Mouse (Mus musculus) large intestine, adult 2 months (tissue): Measurements from ENCODE around the gene Tmem267. TPM values are rescaled to one million over a fixed set of nuclear protein-coding genes. Genes with fewer than 3 reads are reported as not detected.
"Not testable (repeated sequence)": the region's sequence is repeated elsewhere in the genome, so short reads cannot be mapped to it uniquely, and the experiment has no call there.

ENCODE experiments used
- DNase-seq: peaks from one replicate; pipeline ENCODE4 v3.0.0-alpha.2; 2012; ENCODE audit warnings: low read depth, low spot score
- WGBS: fragments of 180-500 bp; shearing (Covaris S2); methylation state at CpG from one replicate; pipeline ENCODE4 v1.1.7; 2018; 5-methylcytosine and 5-hydroxymethylcytosine counted together
- polyA plus RNA-seq: library from polyadenylated mRNA; depleted of rRNA; stranded (reverse); fragments of >200 nt; gene quantifications from 2 replicates; pipeline ENCODE4 v1.2.3, GENCODE M21; 2012

The Tmem267 gene
- polyA plus RNA-seq, 1 experiment = 6.8 TPM

- 94% methylated on average over 8 of the region's 9 CpGs for WGBS
- not testable (repeated sequence) for DNase-seq
Measured at GRCm38 (mm10) chr13:119604322-119604721, 116.5 kb downstream of the Tmem267 start.

- DNase-seq = no peak
Measured at GRCm38 (mm10) chr13:119618841-119619240, 131.0 kb downstream of the Tmem267 start.

GRCm38 (mm10) chr13:119619735-119620134, 131.9 kb downstream of the Tmem267 start:
- 19% methylated on average over 3 of the region's 3 CpGs for WGBS
- peak; percentile 82 for DNase-seq

More at GRCm38 (mm10) chr13:119618841-119619240, 131.0 kb downstream of the Tmem267 start:
- WGBS = 91% methylated on average over 3 of the region's 3 CpGs

- 27% methylated on average over 6 of the region's 6 CpGs for WGBS
- DNase-seq = no peak
Measured at GRCm38 (mm10) chr13:119623634-119624033, 135.8 kb downstream of the Tmem267 start, which contains the start of gene Ccl28. TSS of gene Ccl28 (plus strand) at chr13:119623819.

GRCm38 (mm10) chr13:119625952-119626351, 138.1 kb downstream of the Tmem267 start:
- not testable (repeated sequence) for DNase-seq
- 43% methylated on average over 5 of the region's 5 CpGs for WGBS

GRCm38 (mm10) chr13:119631482-119632155, 143.8 kb downstream of the Tmem267 start:
- DNase-seq = no peak
- 5% methylated on average over 33 of the region's 33 CpGs for WGBS

GRCm38 (mm10) chr13:119632156-119632548, 144.3 kb downstream of the Tmem267 start:
- DNase-seq = no peak
- 74% methylated on average over 4 of the region's 4 CpGs for whole genome bisulfite sequencing

GRCm38 (mm10) chr13:119635496-119635895, 147.7 kb downstream of the Tmem267 start:
- WGBS = 47% methylated on average over 2 of the region's 2 CpGs
- no peak for DNase-seq

- DNase-seq = no peak
- 81% methylated on average over 4 of the region's 4 CpGs for WGBS
Measured at GRCm38 (mm10) chr13:119637837-119638236, 150.0 kb downstream of the Tmem267 start.

GRCm38 (mm10) chr13:119638449-119638848, 150.6 kb downstream of the Tmem267 start:
- 74% methylated on average over 5 of the region's 5 CpGs for WGBS
- DNase-seq = no peak

- no peak for DNase-seq
- WGBS = 78% methylated on average over 5 of the region's 5 CpGs
Measured at GRCm38 (mm10) chr13:119639302-119639701, 151.5 kb downstream of the Tmem267 start.

GRCm38 (mm10) chr13:119640504-119640903, 152.7 kb downstream of the Tmem267 start:
- WGBS = 40% methylated on average over 4 of the region's 4 CpGs
- DNase-seq = no peak

GRCm38 (mm10) chr13:119641145-119641544, 153.3 kb downstream of the Tmem267 start:
- no peak for DNase-seq
- WGBS = 75% methylated on average over 7 of the region's 7 CpGs

GRCm38 (mm10) chr13:119644769-119645168, 156.9 kb downstream of the Tmem267 start:
- no peak for DNase-seq
- 70% methylated on average over 5 of the region's 5 CpGs for WGBS

- 98% methylated on average over 1 of the region's 1 CpGs for WGBS
- no peak for DNase-seq
Measured at GRCm38 (mm10) chr13:119646511-119646910, 158.7 kb downstream of the Tmem267 start.

- WGBS = 77% methylated on average over 15 of the region's 15 CpGs
- DNase-seq = no peak
Measured at GRCm38 (mm10) chr13:119648891-119649698, 161.3 kb downstream of the Tmem267 start.

GRCm38 (mm10) chr13:119649699-119650046, 161.8 kb downstream of the Tmem267 start:
- DNase-seq = no peak
- WGBS = 88% methylated on average over 1 of the region's 1 CpGs

GRCm38 (mm10) chr13:119654734-119655133, 166.9 kb downstream of the Tmem267 start:
- DNase-seq = no peak
- 88% methylated on average over 2 of the region's 2 CpGs for WGBS

- WGBS = 83% methylated on average over 2 of the region's 2 CpGs
- DNase-seq = no peak
Measured at GRCm38 (mm10) chr13:119656246-119656645, 168.4 kb downstream of the Tmem267 start.

- DNase-seq = no peak
- WGBS = 75% methylated on average over 6 of the region's 6 CpGs
Measured at GRCm38 (mm10) chr13:119656846-119657416, 169.1 kb downstream of the Tmem267 start.
